ENCODE assay signal across 8 mouse cellular contexts in genomic region chr14:20294947-20295346, GRCm38 (mm10). TPM values are rescaled to one million over a fixed set of nuclear protein-coding genes. Genes with fewer than 3 reads are reported as not detected.
DNase-seq lines count a peak whose midpoint lies in the region; ATAC-seq and TF ChIP-seq lines count a peak whose summit lies in the region.

No protein-coding gene starts in this region.

- no peak for TF ChIP-seq CTCF in intestine, postnatal 0 days (IDR thresholded peaks at IDR 0.05; ENCODE audit: low read depth)
- TF ChIP-seq CTCF in olfactory bulb, adult 2 months (IDR thresholded peaks at IDR 0.05; ENCODE audit: insufficient read depth, low read depth, low read length): no peak

- peak; percentile 40; the same call in 1 of the 2 replicates for ATAC-seq in lung, embryonic 16.5 days (ENCODE audit: low read depth)
- ATAC-seq in embryonic facial prominence, embryonic 14.5 days (ENCODE audit: low read depth): no peak
- ATAC-seq in intestine, postnatal 0 days: no peak

- WGBS in lung, embryonic 16.5 days: 33% methylated on average over 8 of the region's 8 CpGs
- WGBS in embryonic facial prominence, embryonic 14.5 days: 38% methylated on average over 8 of the region's 8 CpGs
- 39% methylated on average over 8 of the region's 8 CpGs for WGBS in intestine, postnatal 0 days
- WGBS in olfactory bulb, adult 2 months: 26% methylated on average over 8 of the region's 8 CpGs

- no peaks in the 10 kb centered on the region for H3K9me3 ChIP-seq in lung, embryonic 16.5 days (ENCODE audit: control insufficient read depth, low read length)
- H3K9me3 ChIP-seq in embryonic facial prominence, embryonic 14.5 days (ENCODE audit: control insufficient read depth, low read length): no peaks in the 10 kb centered on the region
- no peaks in the 10 kb centered on the region for H3K9me3 ChIP-seq in intestine, postnatal 0 days (ENCODE audit: control insufficient read depth)

- H3K9ac ChIP-seq in lung, embryonic 16.5 days (ENCODE audit: low read length): peak overlapping the region; percentile 66
- peak overlapping the region; percentile 45 for H3K9ac ChIP-seq in embryonic facial prominence, embryonic 14.5 days (ENCODE audit: low read depth, low read length)
- H3K9ac ChIP-seq in intestine, postnatal 0 days (ENCODE audit: low read depth, low read length): peak overlapping the region; percentile 46; the same call in 1 of the 2 replicates

- no peak for DNase-seq in lung, postnatal 14 days
- no peak for DNase-seq in embryonic facial prominence, embryonic 14.5 days (ENCODE audit: low spot score)
- DNase-seq in gastrocnemius, postnatal 10 days: no peak
- no peak for DNase-seq in frontal cortex, postnatal 14 days (ENCODE audit: low spot score in 2 of 2)
- no peak for DNase-seq in kidney, adult 11 months

- no peak overlapping the region for H3K27ac ChIP-seq in lung, embryonic 16.5 days (ENCODE audit: low read length)
- no peak overlapping the region for H3K27ac ChIP-seq in embryonic facial prominence, embryonic 14.5 days (replicated peaks; ENCODE audit: low read depth, low read length)
- no peak overlapping the region for H3K27ac ChIP-seq in intestine, postnatal 0 days (ENCODE audit: low read depth, low read length)
- H3K27ac ChIP-seq in olfactory bulb, adult 2 months (ENCODE audit: insufficient read depth, low read depth, low read length): no peak overlapping the region

- peaks cover 5% of the 10 kb centered on the region for H3K4me1 ChIP-seq in lung, embryonic 16.5 days (replicated peaks; ENCODE audit: control insufficient read depth, insufficient read depth, low read length)
- peaks cover 4% of the 10 kb centered on the region; the same call in 1 of the 2 replicates for H3K4me1 ChIP-seq in embryonic facial prominence, embryonic 14.5 days (ENCODE audit: control insufficient read depth, insufficient read depth, low read length)
- no peaks in the 10 kb centered on the region for H3K4me1 ChIP-seq in intestine, postnatal 0 days (replicated peaks; ENCODE audit: control insufficient read depth, insufficient read depth, low read length)
- H3K4me1 ChIP-seq in olfactory bulb, adult 2 months (ENCODE audit: control insufficient read depth, insufficient read depth, low read length): peaks cover 6% of the 10 kb centered on the region; the same call in 1 of the 2 replicates

- no peaks in the 10 kb centered on the region for H3K27me3 ChIP-seq in lung, embryonic 16.5 days (ENCODE audit: control insufficient read depth, insufficient read depth, low read depth, low read length)
- no peaks in the 10 kb centered on the region for H3K27me3 ChIP-seq in embryonic facial prominence, embryonic 14.5 days (replicated peaks; ENCODE audit: control insufficient read depth, insufficient read depth, low read length)
- H3K27me3 ChIP-seq in intestine, postnatal 0 days (replicated peaks; ENCODE audit: control insufficient read depth, insufficient read depth, low read length): no peaks in the 10 kb centered on the region

- H3K36me3 ChIP-seq in lung, embryonic 16.5 days (ENCODE audit: control insufficient read depth, insufficient read depth, low read length): no peaks in the 10 kb centered on the region
- no peaks in the 10 kb centered on the region for H3K36me3 ChIP-seq in embryonic facial prominence, embryonic 14.5 days (ENCODE audit: control insufficient read depth, insufficient read depth, low read length)
- no peaks in the 10 kb centered on the region for H3K36me3 ChIP-seq in intestine, postnatal 0 days (ENCODE audit: control insufficient read depth, insufficient read depth)

- peak overlapping the region; percentile 64 for H3K4me3 ChIP-seq in lung, embryonic 16.5 days (ENCODE audit: low read length)
- peak overlapping the region; percentile 47 for H3K4me3 ChIP-seq in embryonic facial prominence, embryonic 14.5 days (ENCODE audit: low read depth, low read length)
- peak overlapping the region; percentile 63 for H3K4me3 ChIP-seq in intestine, postnatal 0 days (ENCODE audit: low read depth, low read length)
- H3K4me3 ChIP-seq in olfactory bulb, adult 2 months (ENCODE audit: insufficient read depth, low read depth, low read length): peak overlapping the region; percentile 50

- peak overlapping the region; percentile 61 for H3K4me2 ChIP-seq in lung, embryonic 16.5 days (ENCODE audit: low read depth, low read length)
- peak overlapping the region; percentile 66 for H3K4me2 ChIP-seq in embryonic facial prominence, embryonic 14.5 days (ENCODE audit: low read depth, low read length)
- peak overlapping the region; percentile 70 for H3K4me2 ChIP-seq in intestine, postnatal 0 days (replicated peaks; ENCODE audit: low read depth)

- no peak for TF ChIP-seq POLR2A in olfactory bulb, adult 2 months (IDR thresholded peaks at IDR 0.05; ENCODE audit: insufficient read depth, low read depth, low read length)

RNA-seq across cellular contexts. Expression of gene Nudt13, which starts 0.5 kb away (rescaled TPM):
- polyA plus RNA-seq in lung, embryonic 16.5 days (2015; fragmentation: Nextera tagmentation; extraction: Ambion mirVana): 18.0 and 22.8 TPM in 2 replicates
- polyA plus RNA-seq in embryonic facial prominence, embryonic 14.5 days (2014; fragmentation: Nextera tagmentation; extraction: Ambion mirVana): 11.0 and 13.1 TPM in 2 replicates
- polyA plus RNA-seq in intestine, postnatal 0 days (2015; fragmentation: Nextera tagmentation; extraction: Ambion mirVana): 7.4 and 10.5 TPM in 2 replicates
- not detected in 2 replicates for polyA plus RNA-seq in olfactory bulb, adult 2 months (2012; ENCODE audit: insufficient read depth, insufficient read length, low replicate concordance, missing spikeins)
- 10 to 100 TPM; 21.3 to 22.9 TPM for total RNA-seq in gastrocnemius, postnatal 10 days (2021)

RNA-seq across cellular contexts. Expression of gene Kcnk16, which starts 25.9 kb away (rescaled TPM):
- 0.72 and 0.77 TPM in 2 replicates for polyA plus RNA-seq in lung, embryonic 16.5 days (2015; fragmentation: Nextera tagmentation; extraction: Ambion mirVana)
- 0.47 and 0.54 TPM in 2 replicates for polyA plus RNA-seq in embryonic facial prominence, embryonic 14.5 days (2014; fragmentation: Nextera tagmentation; extraction: Ambion mirVana)
- polyA plus RNA-seq in intestine, postnatal 0 days (2015; fragmentation: Nextera tagmentation; extraction: Ambion mirVana): 0.68 and 1.1 TPM in 2 replicates
- polyA plus RNA-seq in olfactory bulb, adult 2 months (2012; ENCODE audit: insufficient read depth, insufficient read length, low replicate concordance, missing spikeins): not detected in 2 replicates
- total RNA-seq in gastrocnemius, postnatal 10 days (2021): not detected

RNA-seq across cellular contexts. Expression of gene Ecd, which starts 53.0 kb away (rescaled TPM):
- 46.8 and 47.9 TPM in 2 replicates for polyA plus RNA-seq in lung, embryonic 16.5 days (2015; fragmentation: Nextera tagmentation; extraction: Ambion mirVana)
- polyA plus RNA-seq in embryonic facial prominence, embryonic 14.5 days (2014; fragmentation: Nextera tagmentation; extraction: Ambion mirVana): 46.9 and 49.4 TPM in 2 replicates
- 13.5 and 15.5 TPM in 2 replicates for polyA plus RNA-seq in intestine, postnatal 0 days (2015; fragmentation: Nextera tagmentation; extraction: Ambion mirVana)
- not detected in 2 replicates for polyA plus RNA-seq in olfactory bulb, adult 2 months (2012; ENCODE audit: insufficient read depth, insufficient read length, low replicate concordance, missing spikeins)
- total RNA-seq in gastrocnemius, postnatal 10 days (2021): 10 to 100 TPM; 27.1 to 28.8 TPM

RNA-seq across cellular contexts. Expression of gene Fam149b, which starts 53.0 kb away (rescaled TPM):
- 32.4 and 34.0 TPM in 2 replicates for polyA plus RNA-seq in lung, embryonic 16.5 days (2015; fragmentation: Nextera tagmentation; extraction: Ambion mirVana)
- polyA plus RNA-seq in embryonic facial prominence, embryonic 14.5 days (2014; fragmentation: Nextera tagmentation; extraction: Ambion mirVana): 32.7 and 32.8 TPM in 2 replicates
- 12.8 and 13.2 TPM in 2 replicates for polyA plus RNA-seq in intestine, postnatal 0 days (2015; fragmentation: Nextera tagmentation; extraction: Ambion mirVana)
- not detected in 2 replicates for polyA plus RNA-seq in olfactory bulb, adult 2 months (2012; ENCODE audit: insufficient read depth, insufficient read length, low replicate concordance, missing spikeins)
- total RNA-seq in gastrocnemius, postnatal 10 days (2021): 10 to 100 TPM; 17.3 to 22.6 TPM
